Mouse (Mus musculus) gastrocnemius, adult 18-20 months (tissue): ENCODE results near the gene Coro1c. TPM values are rescaled to one million over a fixed set of nuclear protein-coding genes. Genes with fewer than 3 reads are reported as not detected.

ENCODE experiments used
- DNase-seq: peaks from one replicate; pipeline ENCODE4 v3.0.0; 2021; ENCODE audit warnings: low spot score
- total RNA-seq, 2 experiments: library from RNA; stranded (reverse); gene quantifications; 2 replicates each; pipeline ENCODE4 v1.2.3; 2021

The Coro1c gene
- total RNA-seq, 2 experiments from 2014 or later: 8.9 to 12.7 TPM

GRCm38 (mm10) chr5:113804395-113804966 is 104.1 kb downstream of the Coro1c start:
- no peak for DNase-seq

- DNase-seq: peak; percentile 31
Observed at GRCm38 (mm10) chr5:113800280-113800679, 108.3 kb downstream of the Coro1c start, which contains the start of gene Tmem119. Gene Tmem119 (minus strand): TSS chr5:113800516.

- DNase-seq: no peak
Observed at GRCm38 (mm10) chr5:113799691-113800090, 108.9 kb downstream of the Coro1c start.

GRCm38 (mm10) chr5:113798525-113798924 is 110.0 kb downstream of the Coro1c start:
- DNase-seq: no peak

- DNase-seq: no peak
Observed at GRCm38 (mm10) chr5:113797149-113797882, 111.2 kb downstream of the Coro1c start.

- no peak for DNase-seq
Observed at GRCm38 (mm10) chr5:113796401-113797148, 112.0 kb downstream of the Coro1c start.

Other genes starting within 250 kb of the Coro1c start
- gene 1700069L16Rik, start 184.0 kb downstream of the Coro1c start, total RNA-seq: not detected
- 1 to 10 TPM; 8.8 to 8.9 TPM for gene Ficd, start 173.0 kb downstream of the Coro1c start, total RNA-seq
- gene Sart3, start 136.2 kb downstream of the Coro1c start, total RNA-seq: 1 to 10 TPM; 6.8 to 8.3 TPM
- 100 to 1,000 TPM; 159 to 182 TPM for gene Iscu, start 136.0 kb downstream of the Coro1c start, total RNA-seq
- gene Tmem119, start 108.2 kb downstream of the Coro1c start, total RNA-seq: 1 to 10 TPM in 1 of 2 experiments, under 1 TPM in 1; 0.93 to 1.1 TPM
- under 1 TPM; 0.85 to 0.87 TPM for gene Selplg, start 76.1 kb downstream of the Coro1c start, total RNA-seq
- gene Ssh1, start 85.1 kb upstream of the Coro1c start, total RNA-seq: 1 to 10 TPM; 7.2 to 7.7 TPM
- not detected for gene Dao, start 94.9 kb upstream of the Coro1c start, total RNA-seq
- gene Usp30, start 156.7 kb upstream of the Coro1c start, total RNA-seq: 1 to 10 TPM; 7.2 to 8.2 TPM
- gene Svop, start 182.8 kb upstream of the Coro1c start, total RNA-seq: not detected
- gene Alkbh2, start 219.5 kb upstream of the Coro1c start, total RNA-seq: 1 to 10 TPM in 1 of 2 experiments, under 1 TPM in 1; 0.53 to 1.0 TPM
- gene Ung, start 221.6 kb upstream of the Coro1c start, total RNA-seq: 1 to 10 TPM; 6.0 to 9.2 TPM
- 100 to 1,000 TPM; 154 to 158 TPM for gene Acacb, start 237.8 kb upstream of the Coro1c start, total RNA-seq